8 mouse cellular contexts compared by ENCODE assay signal in the genomic region with DNA sequence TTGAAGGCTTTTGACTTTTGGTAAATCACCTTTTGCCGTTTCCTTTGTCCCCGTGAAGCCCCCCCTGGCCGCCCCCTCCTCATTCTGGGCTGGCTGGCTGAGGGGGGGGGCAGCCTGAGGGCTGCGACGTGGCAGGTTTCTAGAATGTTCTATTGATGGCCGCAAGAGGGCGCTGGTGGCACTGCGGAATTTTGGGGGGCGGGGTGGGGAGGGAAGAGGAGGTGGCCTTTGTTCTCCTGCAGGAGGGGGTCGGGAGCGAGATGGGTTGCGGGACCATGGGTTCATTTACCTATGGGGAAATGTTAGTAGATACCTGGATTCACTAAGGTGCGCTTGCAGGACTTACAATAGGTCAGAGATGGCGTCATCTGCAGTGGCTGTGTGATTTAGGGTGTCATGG. TPM values are rescaled to one million over a fixed set of nuclear protein-coding genes. Genes with fewer than 3 reads are reported as not detected.
DNase-seq lines count a peak whose midpoint lies in the region; ATAC-seq and TF ChIP-seq lines count a peak whose summit lies in the region.

No protein-coding gene starts in this region.

- peak overlapping the region; percentile 49 for H3K4me3 ChIP-seq in heart, embryonic 15.5 days
- peak overlapping the region; percentile 75 to 79 for H3K4me3 ChIP-seq in ES-E14 (ENCODE audit: insufficient read depth in 1 of 2, low read depth in 1 of 2, low read length in 2 of 2, poor library complexity in 1 of 2, severe bottlenecking in 1 of 2)
- peak overlapping the region; percentile 51 for H3K4me3 ChIP-seq in hindbrain, embryonic 16.5 days (ENCODE audit: low read length)
- H3K4me3 ChIP-seq in midbrain, embryonic 15.5 days: peak overlapping the region; percentile 54

- no peaks in the 10 kb centered on the region for H3K36me3 ChIP-seq in heart, embryonic 15.5 days
- H3K36me3 ChIP-seq in ES-E14 (ENCODE audit: control insufficient read depth, insufficient read depth, low read length, poor library complexity, severe bottlenecking): peaks cover 19% of the 10 kb centered on the region
- peaks cover 3% of the 10 kb centered on the region for H3K36me3 ChIP-seq in hindbrain, embryonic 16.5 days (ENCODE audit: control insufficient read depth, insufficient read depth, low read length)
- no peaks in the 10 kb centered on the region for H3K36me3 ChIP-seq in midbrain, embryonic 15.5 days (replicated peaks)

- H3K9ac ChIP-seq in heart, embryonic 15.5 days: peak overlapping the region; percentile 40
- H3K9ac ChIP-seq in ES-E14 (ENCODE audit: insufficient read depth, low read depth, low read length, poor library complexity, severe bottlenecking): peak overlapping the region; percentile 77
- H3K9ac ChIP-seq in hindbrain, embryonic 16.5 days (ENCODE audit: low read depth, low read length): peak overlapping the region; percentile 61
- H3K9ac ChIP-seq in midbrain, embryonic 15.5 days: peak overlapping the region; percentile 73

- peak overlapping the region; percentile 61 for H3K4me2 ChIP-seq in heart, embryonic 15.5 days
- H3K4me2 ChIP-seq in hindbrain, embryonic 16.5 days (ENCODE audit: low read length): peak overlapping the region; percentile 57
- peak overlapping the region; percentile 55 for H3K4me2 ChIP-seq in midbrain, embryonic 15.5 days

- intact Hi-C loops in heart, postnatal 36 days (cut with DNase I): no loop called here

- no peaks in the 10 kb centered on the region for H3K4me1 ChIP-seq in heart, embryonic 15.5 days (replicated peaks)
- H3K4me1 ChIP-seq in ES-E14 (ENCODE audit: control insufficient read depth in 2 of 2, insufficient read depth in 2 of 2, low read length in 2 of 2, poor library complexity in 1 of 2): peaks cover 1 to 4% of the 10 kb centered on the region in 2 experiments; a peak in 2 of 4 replicates
- peaks cover 8% of the 10 kb centered on the region for H3K4me1 ChIP-seq in hindbrain, embryonic 16.5 days (ENCODE audit: control insufficient read depth, insufficient read depth, low read depth, low read length)
- H3K4me1 ChIP-seq in midbrain, embryonic 15.5 days: peaks cover 4% of the 10 kb centered on the region

- in situ Hi-C loops in ES-E14 (cut with MboI; ENCODE audit: low sequenced_read_pairs in 2 of 2, unreplicated experiment in 2 of 2): no loop called here

- peaks cover 23% of the 10 kb centered on the region; the same call in 1 of the 2 replicates for H3K9me3 ChIP-seq in heart, embryonic 15.5 days (replicated peaks)
- H3K9me3 ChIP-seq in ES-E14 (ENCODE audit: control insufficient read depth, insufficient read depth, low read depth, low read length): no peaks in the 10 kb centered on the region
- peaks cover 21% of the 10 kb centered on the region for H3K9me3 ChIP-seq in hindbrain, embryonic 16.5 days (ENCODE audit: control insufficient read depth, low read length)
- no peaks in the 10 kb centered on the region; the same call in 1 of the 2 replicates for H3K9me3 ChIP-seq in midbrain, embryonic 15.5 days

- DNase-seq in heart, postnatal 36 days: no peak
- no peak for DNase-seq in ES-E14 (ENCODE audit: low read depth, low spot score)
- DNase-seq in cerebellum, postnatal 10 days: peak; percentile 70 to 79
- no peak for DNase-seq in urinary bladder, adult 2 months (ENCODE audit: low spot score)
- no peak for DNase-seq in right cerebral cortex, postnatal 36 days (ENCODE audit: low spot score in 2 of 2)

- 45% methylated on average over 14 of the region's 14 CpGs for WGBS in heart, embryonic 15.5 days
- 49% methylated on average over 14 of the region's 14 CpGs for WGBS in hindbrain, embryonic 16.5 days
- 46% methylated on average over 14 of the region's 14 CpGs for WGBS in midbrain, embryonic 15.5 days

- no peak overlapping the region for H3K27ac ChIP-seq in heart, embryonic 15.5 days
- peak overlapping the region; percentile 51; the same call in 1 of the 2 replicates for H3K27ac ChIP-seq in ES-E14 (ENCODE audit: insufficient read depth, low read depth, low read length, poor library complexity, severe bottlenecking)
- H3K27ac ChIP-seq in hindbrain, embryonic 16.5 days (ENCODE audit: low read depth, low read length): peak overlapping the region; percentile 81
- H3K27ac ChIP-seq in midbrain, embryonic 15.5 days: peak overlapping the region; percentile 82

- no peaks in the 10 kb centered on the region for H3K27me3 ChIP-seq in heart, embryonic 15.5 days
- H3K27me3 ChIP-seq in hindbrain, embryonic 16.5 days (replicated peaks; ENCODE audit: control insufficient read depth, insufficient read depth, low read length): no peaks in the 10 kb centered on the region
- H3K27me3 ChIP-seq in midbrain, embryonic 15.5 days (replicated peaks): no peaks in the 10 kb centered on the region

- ATAC-seq in heart, embryonic 15.5 days (replicated peaks; ENCODE audit: insufficient number of reproducible peaks, insufficient read depth, low FRiP score, low read depth): no peak
- ATAC-seq in hindbrain, embryonic 16.5 days: no peak
- ATAC-seq in midbrain, embryonic 15.5 days (replicated peaks): no peak

TF ChIP-seq in ES-E14, 5 proteins besides CTCF, POLR2A, EP300 and RAD21:
- TF ChIP-seq ZC3H11A (IDR thresholded peaks at IDR 0.05; ENCODE audit: borderline replicate concordance, low read depth, low read length): no peak
- no peak for TF ChIP-seq ZNF384 (IDR thresholded peaks at IDR 0.05; ENCODE audit: low read depth, low read length)
- no peak for TF ChIP-seq CHD2 (IDR thresholded peaks at IDR 0.05; ENCODE audit: low read depth, low read length)
- TF ChIP-seq MAFK (IDR thresholded peaks at IDR 0.05; ENCODE audit: insufficient read depth, low read depth, low read length): no peak
- no peak for TF ChIP-seq HCFC1 (IDR thresholded peaks at IDR 0.05; ENCODE audit: borderline replicate concordance, insufficient read depth, low read length)
TF ChIP-seq in ES-E14: peak in this region for 0.

RNA-seq across cellular contexts. Expression of gene Rtl1, which starts 58.1 kb away (rescaled TPM):
- 0.47 and 0.71 TPM in 2 replicates for polyA plus RNA-seq in heart, embryonic 15.5 days (2015; fragmentation: Nextera tagmentation; extraction: Ambion mirVana)
- total RNA-seq in heart, postnatal 36 days (2021): under 1 TPM; 0.05 to 0.14 TPM
- total RNA-seq in ES-E14 (2012; rRNA removed): 4.0 and 5.7 TPM in 2 replicates
- 1.7 and 2.2 TPM in 2 replicates for polyA plus RNA-seq in hindbrain, embryonic 16.5 days (2015; fragmentation: Nextera tagmentation; extraction: Ambion mirVana)
- 1.7 and 2.7 TPM in 2 replicates for polyA plus RNA-seq in midbrain, embryonic 15.5 days (2015; fragmentation: Nextera tagmentation; extraction: Ambion mirVana)
- polyA plus RNA-seq in urinary bladder, adult 2 months (2012; rRNA removed): 0.04 and 0.12 TPM in 2 replicates

Comparison
In these comparisons a context has a peak if more than half of its experiments do, and no peak if none do; other contexts are left out.
1. DNase-seq: peak in cerebellum, postnatal 10 days (2 of 2); none in heart, postnatal 36 days (0 of 2), ES-E14 (single experiment), urinary bladder, adult 2 months (single experiment) and right cerebral cortex, postnatal 36 days (0 of 2).
2. Peak in every context shown above with its lines, with median percentiles within 50 percentile points of each other: H3K4me2 ChIP-seq, H3K4me3 ChIP-seq and H3K9ac ChIP-seq.